In the genomic region with DNA sequence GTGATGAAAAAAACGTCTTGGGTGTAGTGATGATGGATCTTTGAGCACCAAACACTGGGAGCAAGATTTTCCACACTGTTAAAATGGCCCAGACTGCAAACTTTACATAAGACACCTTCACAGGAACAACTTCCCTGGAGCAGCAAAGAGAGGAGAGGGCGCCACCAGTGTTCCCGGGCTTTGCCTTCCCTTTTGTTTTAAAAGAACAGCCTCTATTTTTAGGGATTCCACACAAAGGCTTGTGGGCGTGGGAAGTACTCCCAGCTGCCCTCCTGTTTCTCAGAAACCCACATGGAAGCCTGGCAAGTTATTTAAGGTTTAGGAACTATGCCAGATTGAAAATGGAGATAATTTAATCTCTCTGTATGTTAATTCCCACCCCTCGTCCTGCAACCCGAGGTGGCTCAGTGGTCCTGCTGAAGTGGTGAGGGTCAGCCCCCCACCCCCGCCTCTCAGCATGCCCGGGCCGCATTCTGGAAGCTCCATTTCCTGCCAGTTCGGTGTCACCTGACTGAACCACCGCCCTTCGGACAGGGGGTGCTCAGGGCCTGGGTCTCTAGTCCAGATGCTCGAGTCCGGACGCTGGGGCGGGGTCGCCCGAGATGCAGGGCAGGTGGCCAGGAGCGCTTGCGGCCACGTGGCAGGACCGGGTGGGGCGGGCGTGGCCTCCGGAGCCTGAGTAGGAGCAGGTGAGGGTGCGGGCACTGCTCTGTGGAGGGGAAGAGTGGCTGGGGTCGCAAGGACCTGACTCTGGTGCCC, we compare ENCODE assay signal across 7 mouse cellular contexts. TPM values are rescaled to one million over a fixed set of nuclear protein-coding genes. Genes with fewer than 3 reads are reported as not detected.
DNase-seq lines count a peak whose midpoint lies in the region; ATAC-seq lines count a peak whose summit lies in the region.

A gene (plus strand): TSS at position 522 of the 759 bp plus-strand sequence.

- ATAC-seq in kidney, embryonic 15.5 days (replicated peaks; ENCODE audit: low FRiP score) = 0 out of 2 replicates have a peak, but pooled peaks have one; percentile 22
- peak; percentile 24; the same call in 1 of the 2 replicates for ATAC-seq in limb, embryonic 13.5 days (ENCODE audit: low FRiP score, low read depth)
- ATAC-seq in neural tube, embryonic 15.5 days (ENCODE audit: low FRiP score) = 0 out of 2 replicates have a peak, but pooled peaks have one; percentile 31

- WGBS in kidney, embryonic 15.5 days = 9% methylated on average over 27 of the region's 27 CpGs
- WGBS in limb, embryonic 13.5 days = 3% methylated on average over 27 of the region's 27 CpGs
- WGBS in neural tube, embryonic 15.5 days = 8% methylated on average over 27 of the region's 27 CpGs

- peak within 1 kb of the TSS; percentile 70 for H3K4me2 ChIP-seq in kidney, embryonic 15.5 days
- peak within 1 kb of the TSS; percentile 80 for H3K4me2 ChIP-seq in limb, embryonic 13.5 days (replicated peaks)
- H3K4me2 ChIP-seq in neural tube, embryonic 15.5 days = peak within 1 kb of the TSS; percentile 80

- H3K27me3 ChIP-seq in kidney, embryonic 15.5 days = no peaks in the 10 kb centered on the region
- H3K27me3 ChIP-seq in limb, embryonic 13.5 days = no peaks in the 10 kb centered on the region
- no peaks in the 10 kb centered on the region for H3K27me3 ChIP-seq in neural tube, embryonic 15.5 days (replicated peaks)

- no peaks in the 10 kb centered on the region for H3K9me3 ChIP-seq in kidney, embryonic 15.5 days (replicated peaks)
- no peaks in the 10 kb centered on the region for H3K9me3 ChIP-seq in limb, embryonic 13.5 days
- H3K9me3 ChIP-seq in neural tube, embryonic 15.5 days (replicated peaks) = no peaks in the 10 kb centered on the region

- DNase-seq in ZHBTc4 (ENCODE audit: low read depth, low spot score) = peak; percentile 65
- DNase-seq in cerebellum, adult 9-11 months = peak; percentile 43
- DNase-seq in frontal cortex, postnatal 36 days (ENCODE audit: low spot score in 2 of 2) = peak; percentile 42 to 67
- no peak for DNase-seq in spleen, adult 12 weeks (ENCODE audit: low spot score)

- peaks cover 19% of the 10 kb centered on the region for H3K4me1 ChIP-seq in kidney, embryonic 15.5 days
- H3K4me1 ChIP-seq in limb, embryonic 13.5 days = peaks cover 21% of the 10 kb centered on the region
- H3K4me1 ChIP-seq in neural tube, embryonic 15.5 days = peaks cover 15% of the 10 kb centered on the region

- H3K4me3 ChIP-seq in kidney, embryonic 15.5 days (replicated peaks) = peak within 1 kb of the TSS; percentile 38
- H3K4me3 ChIP-seq in limb, embryonic 13.5 days = peak within 1 kb of the TSS; percentile 43
- peak within 1 kb of the TSS; percentile 34 for H3K4me3 ChIP-seq in neural tube, embryonic 15.5 days (replicated peaks)

- no peaks in the 10 kb centered on the region for H3K36me3 ChIP-seq in kidney, embryonic 15.5 days
- no peaks in the 10 kb centered on the region for H3K36me3 ChIP-seq in limb, embryonic 13.5 days
- H3K36me3 ChIP-seq in neural tube, embryonic 15.5 days = no peaks in the 10 kb centered on the region

- H3K9ac ChIP-seq in kidney, embryonic 15.5 days = peak within 1 kb of the TSS; percentile 25
- peak within 1 kb of the TSS; percentile 61 for H3K9ac ChIP-seq in limb, embryonic 13.5 days
- H3K9ac ChIP-seq in neural tube, embryonic 15.5 days (replicated peaks) = peak within 1 kb of the TSS; percentile 40

- H3K27ac ChIP-seq in kidney, embryonic 15.5 days = no peak within 1 kb of the TSS
- no peak within 1 kb of the TSS for H3K27ac ChIP-seq in limb, embryonic 13.5 days
- H3K27ac ChIP-seq in neural tube, embryonic 15.5 days (replicated peaks) = no peak within 1 kb of the TSS

RNA-seq across cellular contexts. Expression of the gene that starts here (rescaled TPM):
- 0.84 and 1.4 TPM in 2 replicates for polyA plus RNA-seq in kidney, embryonic 15.5 days (2015; fragmentation: Nextera tagmentation; extraction: Ambion mirVana)
- 0.93 and 0.97 TPM in 2 replicates for polyA plus RNA-seq in limb, embryonic 13.5 days (2015; fragmentation: Nextera tagmentation; extraction: Ambion mirVana)
- polyA plus RNA-seq in neural tube, embryonic 15.5 days (2015; fragmentation: Nextera tagmentation; extraction: Ambion mirVana) = 0.72 and 0.97 TPM in 2 replicates

Comparison
In these comparisons a context has a peak if more than half of its experiments do, and no peak if none do; other contexts are left out.
1. Peak in ATAC-seq, H3K4me3 ChIP-seq, H3K9ac ChIP-seq and H3K4me2 ChIP-seq in limb, embryonic 13.5 days; RNA of the gene not detected or under 1 TPM.
2. Peak in ATAC-seq, H3K4me3 ChIP-seq, H3K9ac ChIP-seq and H3K4me2 ChIP-seq in neural tube, embryonic 15.5 days; RNA of the gene not detected or under 1 TPM.